Mouse (Mus musculus): ENCODE measurements at regions not wholly inside any gene's neighbourhood (a gene's known extent, or its start where the extent isn't known, plus 50 kb on each side); places are given as distances from the start of the nearest gene placed in this dataset.

DNA sequence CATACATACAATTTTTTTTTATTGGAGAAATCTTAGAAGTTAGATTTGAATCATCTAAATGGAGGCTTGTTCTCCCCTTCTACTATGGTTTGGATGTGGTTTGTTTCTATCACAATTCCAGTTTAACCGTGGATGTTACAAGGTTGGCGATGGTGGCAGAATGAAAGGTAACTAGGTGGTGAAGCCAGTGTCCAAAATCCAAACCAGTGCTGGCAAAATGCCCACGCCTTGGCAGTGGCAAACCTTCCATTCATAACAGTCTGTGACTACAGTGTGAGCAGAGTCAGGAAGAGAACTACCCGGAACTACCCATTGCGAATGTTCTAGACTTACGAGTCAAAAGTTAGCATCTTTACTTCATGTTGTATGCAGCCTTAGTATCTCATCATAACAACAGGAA, 163.6 kb upstream of the Ccdc122 start:
- in situ Hi-C loops (cut with MboI; ENCODE audit: unreplicated experiment in 2 of 2): loop anchor here (5.0 to 10.0 kb wide), 2 partner anchors 198 to 366 kb away; no protein-coding TSS in a partner anchor

DNA sequence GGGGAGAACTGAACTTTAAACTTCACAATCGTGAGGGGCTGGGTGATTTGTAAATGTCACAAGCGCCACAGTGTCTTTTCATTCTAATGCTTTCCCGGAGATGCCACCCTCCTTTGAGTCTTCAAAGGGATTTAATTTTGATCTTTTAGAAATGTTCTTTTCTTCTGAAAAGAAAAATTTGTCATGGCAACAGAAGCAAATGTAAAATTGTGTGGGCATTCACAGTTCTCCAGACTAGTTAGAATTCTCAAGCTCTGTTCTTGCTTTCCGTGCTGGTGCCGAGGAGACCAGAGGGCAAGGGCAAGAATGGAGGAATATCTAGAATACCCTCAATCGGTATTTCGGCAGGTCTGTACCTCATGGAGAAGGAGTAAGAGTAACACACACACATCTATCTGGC, 164.1 kb upstream of the Ccdc122 start:
- in situ Hi-C loops (cut with MboI; ENCODE audit: unreplicated experiment in 2 of 2): loop anchor here (5.0 to 10.0 kb wide), 2 partner anchors 198 to 365 kb away; no protein-coding TSS in a partner anchor

DNA sequence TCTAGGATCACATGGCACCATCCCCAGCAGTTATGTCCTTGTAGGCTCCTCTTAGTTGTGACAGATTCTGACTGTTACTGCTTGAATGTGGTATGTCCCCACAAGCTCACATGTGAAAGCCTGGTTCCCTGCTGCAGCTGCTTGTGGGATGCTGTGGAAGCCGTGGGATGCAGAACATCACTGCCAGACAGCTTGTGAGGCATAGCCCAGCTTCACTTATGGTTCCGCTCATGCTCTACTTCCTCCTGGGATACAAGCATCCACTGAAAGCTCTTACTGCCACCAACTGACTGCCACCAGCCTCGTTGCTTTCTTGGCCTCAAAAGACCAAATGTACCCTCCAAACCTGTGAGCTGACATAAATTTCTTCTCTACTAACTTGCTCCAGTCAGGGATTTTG, 167.7 kb upstream of the Ccdc122 start:
- in situ Hi-C loops (cut with MboI; ENCODE audit: unreplicated experiment in 2 of 2): no loop called here

DNA sequence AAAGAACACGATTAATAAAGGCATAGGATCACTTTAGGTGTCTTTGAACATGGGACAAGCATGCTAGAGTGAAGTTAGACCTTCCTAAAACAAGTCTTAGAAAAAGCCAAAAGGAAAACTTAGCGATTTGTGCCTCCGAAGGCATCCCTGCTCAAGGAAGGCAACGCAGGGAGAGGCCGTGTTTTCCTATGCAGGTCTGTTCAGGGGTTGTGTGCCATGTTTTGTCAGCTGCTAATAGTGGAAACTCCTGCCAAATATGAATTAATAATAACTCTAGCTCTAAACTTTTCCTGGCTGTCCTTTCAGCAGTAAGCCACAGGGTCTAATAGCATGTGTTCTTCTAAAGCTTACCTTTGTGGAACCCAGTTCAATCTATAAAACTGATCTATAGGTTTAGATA, 168.4 kb upstream of the Ccdc122 start:
- in situ Hi-C loops (cut with MboI; ENCODE audit: unreplicated experiment in 2 of 2): no loop called here

DNA sequence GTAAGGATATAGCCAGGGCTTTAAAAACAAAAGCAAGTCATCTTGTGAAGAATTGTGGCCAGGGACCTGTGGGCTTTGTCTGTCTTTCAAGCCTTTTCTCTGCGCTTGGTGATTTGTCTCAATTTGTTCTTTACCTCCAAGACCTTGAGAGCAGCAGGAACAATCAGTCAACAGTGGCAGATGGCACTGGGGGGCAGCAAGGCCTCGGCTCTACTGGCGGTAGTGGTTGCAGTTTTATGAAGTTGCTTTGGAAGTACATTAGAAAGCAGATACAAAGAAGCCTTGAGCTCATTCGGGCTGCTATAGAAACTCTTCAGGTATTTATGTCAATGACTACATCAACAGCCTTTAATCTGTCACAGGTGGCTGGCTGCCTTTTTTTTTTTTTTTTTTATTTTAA, 171.9 kb upstream of the Ccdc122 start:
- in situ Hi-C loops (cut with MboI; ENCODE audit: unreplicated experiment in 2 of 2): no loop called here

DNA sequence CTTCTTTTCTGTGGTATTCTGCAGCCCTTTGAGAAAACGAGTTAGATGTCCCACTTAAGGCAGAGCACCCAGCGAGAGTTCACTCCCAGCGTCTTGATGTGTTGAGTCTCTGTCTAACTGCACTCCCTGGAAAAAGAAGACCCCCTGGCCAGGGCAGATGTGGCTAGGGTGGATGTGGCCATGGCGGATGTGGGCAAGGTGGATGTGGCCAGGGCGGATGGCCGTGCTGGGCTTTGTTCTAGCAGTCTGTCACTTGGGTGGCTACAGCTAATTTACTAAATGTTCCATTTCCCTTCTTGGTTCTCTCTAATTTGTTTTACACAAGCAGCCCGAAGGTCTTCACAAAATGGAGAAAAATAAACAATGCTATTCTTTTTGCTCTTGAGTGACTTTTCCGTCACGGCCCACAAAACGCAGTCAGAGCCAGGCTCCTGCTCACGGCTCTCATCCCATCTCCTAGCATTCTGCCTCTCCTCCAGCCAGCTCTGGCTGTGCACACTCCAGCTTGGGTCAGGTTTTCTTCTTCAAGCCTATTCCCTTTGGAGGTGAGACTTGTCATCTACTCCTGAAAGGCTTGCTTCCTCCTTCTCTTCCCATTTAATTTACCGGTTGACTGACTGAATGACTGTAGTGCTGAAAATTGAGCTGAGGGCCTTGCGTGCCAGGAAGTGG, 173.4 kb upstream of the Ccdc122 start:
- in situ Hi-C loops (cut with MboI; ENCODE audit: unreplicated experiment in 2 of 2): no loop called here

DNA sequence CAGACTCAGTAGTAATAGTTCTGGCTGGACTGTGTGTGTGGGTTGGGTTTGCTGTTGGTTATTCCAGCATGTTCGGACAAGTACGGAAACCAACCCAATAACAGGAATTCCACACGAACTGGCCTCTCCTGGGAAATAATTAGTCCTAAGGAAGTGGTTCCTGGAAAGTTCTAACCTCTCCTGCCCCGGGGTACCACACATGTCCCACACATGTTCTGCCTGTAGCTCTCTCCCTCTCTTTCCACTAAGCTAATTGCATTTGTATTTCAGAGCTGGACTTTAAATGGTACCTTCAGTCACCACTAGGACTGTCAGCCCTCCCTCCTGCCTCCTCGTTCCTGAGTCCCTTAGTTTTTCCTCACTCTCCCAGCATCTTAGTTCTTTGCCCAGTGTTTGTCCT, 178.2 kb upstream of the Ccdc122 start:
- in situ Hi-C loops (cut with MboI; ENCODE audit: unreplicated experiment in 2 of 2): no loop called here

DNA sequence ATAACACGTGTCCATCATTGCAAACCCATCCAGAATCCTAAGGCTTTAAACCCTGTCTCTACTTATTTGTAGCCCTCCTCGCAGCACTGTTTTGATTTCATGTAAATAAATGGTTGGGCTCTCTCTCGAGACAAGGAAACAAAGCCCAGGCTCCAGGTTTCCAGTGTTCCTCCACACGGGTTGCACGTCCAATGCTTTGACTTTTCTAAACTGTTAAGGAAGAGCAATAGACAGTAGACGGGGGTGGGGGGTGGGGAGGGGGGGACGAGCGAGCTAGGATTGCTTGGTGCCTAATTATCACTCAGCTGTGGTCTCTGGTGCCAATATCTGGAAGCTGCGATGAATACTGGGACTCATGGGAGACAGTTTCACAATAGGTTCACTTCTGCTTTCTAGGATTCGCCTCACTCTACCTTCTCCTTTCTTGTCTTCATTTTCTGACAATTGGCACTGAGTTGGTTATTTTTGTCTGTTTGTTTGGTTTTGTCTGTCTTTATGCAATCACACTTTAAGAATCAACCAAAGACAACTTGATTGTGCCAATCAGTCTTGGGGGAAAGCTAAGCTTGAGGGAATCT, 179.3 kb upstream of the Ccdc122 start:
- in situ Hi-C loops (cut with MboI; ENCODE audit: unreplicated experiment in 2 of 2): no loop called here

DNA sequence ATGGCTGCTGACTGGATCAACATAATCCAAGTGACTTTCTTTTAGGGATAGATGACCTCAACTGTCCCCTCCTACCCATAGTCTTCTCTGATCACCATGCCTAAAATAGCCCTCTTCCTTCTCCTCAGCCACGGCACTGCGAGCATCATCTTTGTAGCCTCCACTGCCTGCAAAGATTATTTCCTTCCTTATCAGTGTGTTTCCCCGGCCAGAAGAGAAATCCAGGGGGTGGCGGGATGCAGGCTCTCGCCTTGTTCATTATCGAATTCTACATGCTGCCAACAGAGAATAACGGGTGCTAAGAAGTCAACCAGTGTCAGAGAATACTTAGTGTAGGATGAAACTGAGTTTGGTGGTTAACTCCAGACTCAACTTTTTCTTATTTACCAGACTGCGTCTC, 180.0 kb upstream of the Ccdc122 start:
- in situ Hi-C loops (cut with MboI; ENCODE audit: unreplicated experiment in 2 of 2): no loop called here

DNA sequence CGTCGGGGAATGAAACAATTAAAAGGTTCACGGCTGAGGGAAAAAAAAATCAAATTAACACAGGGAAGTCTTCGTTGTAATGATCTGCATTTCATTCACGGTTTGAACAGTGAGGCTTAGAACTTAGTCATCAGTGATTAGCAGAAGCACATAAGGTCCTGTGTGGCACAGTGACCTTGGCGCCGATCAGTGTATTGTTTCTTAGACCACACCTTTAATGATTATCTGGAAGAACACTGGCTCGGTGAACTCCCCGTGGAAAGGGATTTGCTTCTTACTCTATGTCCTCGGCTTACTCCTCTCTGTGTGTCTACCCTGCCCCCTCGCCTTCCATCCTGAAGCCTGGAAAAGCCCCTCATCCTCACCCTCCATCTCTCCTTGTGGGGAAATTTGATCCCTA, 181.6 kb upstream of the Ccdc122 start:
- in situ Hi-C loops (cut with MboI; ENCODE audit: unreplicated experiment in 2 of 2): no loop called here

DNA sequence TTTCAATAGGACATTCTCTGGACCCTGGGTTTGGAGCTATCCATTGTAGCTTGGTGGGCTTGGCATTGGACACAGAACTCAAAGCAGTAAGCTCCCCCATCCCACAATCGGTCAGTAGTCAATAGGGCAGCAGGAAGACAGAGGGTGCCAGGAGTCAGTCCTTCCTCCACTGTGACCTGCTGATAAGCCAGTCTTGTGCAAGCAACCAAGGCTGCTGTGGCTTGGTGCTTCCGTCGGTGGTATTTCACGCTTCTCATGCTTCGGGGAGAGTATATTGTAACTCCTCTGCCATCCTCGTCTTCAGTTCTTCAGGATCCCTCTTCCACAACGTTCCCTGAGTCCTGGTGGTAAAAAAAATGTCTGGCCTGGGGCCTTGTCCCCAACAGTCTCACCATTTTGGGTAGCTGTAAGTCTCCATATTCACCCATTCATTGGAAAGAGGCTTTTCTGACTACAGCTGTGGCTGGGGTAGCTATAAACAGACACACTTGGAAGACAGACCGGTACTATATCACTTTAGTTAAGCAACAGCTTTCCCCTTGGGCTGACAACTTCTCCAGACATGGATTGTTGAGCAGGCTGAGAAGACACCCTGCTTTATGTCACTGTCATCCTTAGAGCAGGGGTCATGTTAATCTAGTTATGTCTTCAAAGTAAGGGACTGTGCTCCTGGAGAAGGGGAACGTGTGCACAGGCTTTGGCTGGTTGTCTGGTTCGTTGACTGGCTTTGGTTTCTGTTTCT, 184.9 kb upstream of the Ccdc122 start:
- in situ Hi-C loops (cut with MboI; ENCODE audit: unreplicated experiment in 2 of 2): no loop called here

DNA sequence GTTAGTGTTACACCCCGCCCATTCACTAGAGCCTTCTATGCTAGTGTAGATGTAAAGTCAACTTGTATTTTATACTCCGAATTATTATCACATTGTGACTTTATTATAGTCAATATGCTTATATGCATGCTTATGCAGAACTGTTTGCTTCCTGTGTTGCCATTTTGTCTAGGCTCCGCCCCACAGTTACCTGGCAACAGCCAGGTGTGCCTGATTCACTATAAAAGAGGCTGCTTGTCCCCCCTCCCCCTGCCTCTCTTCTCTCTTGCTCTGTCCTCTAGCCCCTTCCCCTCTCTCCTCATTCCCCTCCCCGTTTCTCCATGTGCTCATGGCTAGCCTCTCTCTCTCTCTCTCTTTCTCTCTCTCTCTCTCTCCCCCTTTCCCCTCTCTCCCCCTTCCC, 185.9 kb upstream of the Ccdc122 start:
- in situ Hi-C loops (cut with MboI; ENCODE audit: unreplicated experiment in 2 of 2): no loop called here

DNA sequence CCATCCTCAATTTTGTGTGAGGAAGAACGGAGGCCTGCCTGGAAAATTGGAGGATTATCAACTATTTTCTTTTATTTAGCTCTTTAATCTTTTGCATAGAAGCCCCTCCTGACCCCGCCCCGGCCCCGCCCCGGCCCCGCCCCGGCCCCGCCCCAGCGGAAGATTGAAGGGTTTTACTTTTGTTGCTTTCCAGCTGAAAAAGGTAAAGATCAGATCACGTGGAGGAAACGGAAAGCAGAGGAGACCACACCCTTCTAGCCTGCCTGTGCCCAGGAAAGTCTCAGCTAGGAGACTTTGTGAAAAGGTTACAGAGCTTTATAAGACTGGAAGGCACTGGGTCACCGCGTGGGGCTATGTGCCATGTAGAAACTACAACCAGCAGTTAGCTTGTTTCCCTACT, 186.5 kb upstream of the Ccdc122 start:
- in situ Hi-C loops (cut with MboI; ENCODE audit: unreplicated experiment in 2 of 2): no loop called here

DNA sequence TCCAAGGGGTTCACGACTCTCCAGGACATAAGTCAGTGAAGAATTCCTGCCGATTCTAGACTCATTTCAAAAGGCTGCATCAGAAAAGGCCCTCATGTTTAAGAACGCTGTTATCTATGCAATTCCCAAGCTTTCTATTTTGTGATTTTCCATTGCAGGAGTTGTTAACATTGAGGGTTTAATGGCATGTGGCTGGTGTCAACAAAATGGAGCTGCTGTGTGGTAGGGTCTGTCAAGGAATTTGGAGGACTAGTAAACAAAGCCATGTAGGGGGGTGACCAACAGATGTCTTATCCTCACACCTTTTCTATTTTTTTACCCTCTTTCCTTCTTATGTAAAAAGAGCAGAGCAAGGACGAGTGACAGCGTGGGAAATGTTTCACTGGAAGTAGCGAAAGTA, 186.9 kb upstream of the Ccdc122 start:
- in situ Hi-C loops (cut with MboI; ENCODE audit: unreplicated experiment in 2 of 2): no loop called here

DNA sequence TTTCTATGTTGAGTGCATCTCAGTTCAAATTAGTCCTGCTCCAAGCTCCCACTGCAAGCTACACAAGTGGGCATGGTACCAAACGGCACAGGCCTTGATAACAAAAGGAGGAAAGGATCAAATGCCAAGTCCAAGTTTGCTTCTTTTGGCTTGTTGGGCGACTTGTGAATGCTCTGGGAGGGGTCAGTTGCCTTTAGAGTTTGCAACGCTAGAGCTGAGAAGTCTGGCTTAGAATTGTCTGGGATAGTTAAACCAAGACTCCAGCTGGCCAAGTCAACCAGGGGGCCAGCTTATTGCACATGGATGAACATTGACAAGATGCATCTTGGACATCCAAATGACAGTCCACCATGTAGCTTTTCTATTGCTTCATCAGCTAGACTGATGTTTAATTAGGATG, 187.5 kb upstream of the Ccdc122 start:
- in situ Hi-C loops (cut with MboI; ENCODE audit: unreplicated experiment in 2 of 2): no loop called here

DNA sequence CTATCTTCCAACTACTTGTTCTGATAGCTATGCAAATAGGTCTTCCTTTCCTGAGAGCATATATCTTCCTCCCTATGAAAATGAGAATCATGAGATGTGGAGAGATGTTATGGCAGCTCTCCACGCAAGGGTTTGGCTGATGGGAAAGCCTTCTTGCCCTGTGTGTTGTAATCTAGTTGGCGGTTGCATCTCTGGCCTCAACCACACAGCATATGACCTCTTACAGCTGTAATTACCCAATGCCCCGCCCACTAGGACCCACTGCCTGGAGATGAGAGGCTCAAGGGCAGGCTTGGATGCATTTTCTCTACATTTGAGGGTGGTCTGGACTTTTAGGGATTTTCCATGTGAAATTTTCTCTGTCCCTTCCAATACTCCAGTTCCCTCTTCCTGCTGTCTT, 190.9 kb upstream of the Ccdc122 start:
- in situ Hi-C loops (cut with MboI; ENCODE audit: unreplicated experiment in 2 of 2): no loop called here

DNA sequence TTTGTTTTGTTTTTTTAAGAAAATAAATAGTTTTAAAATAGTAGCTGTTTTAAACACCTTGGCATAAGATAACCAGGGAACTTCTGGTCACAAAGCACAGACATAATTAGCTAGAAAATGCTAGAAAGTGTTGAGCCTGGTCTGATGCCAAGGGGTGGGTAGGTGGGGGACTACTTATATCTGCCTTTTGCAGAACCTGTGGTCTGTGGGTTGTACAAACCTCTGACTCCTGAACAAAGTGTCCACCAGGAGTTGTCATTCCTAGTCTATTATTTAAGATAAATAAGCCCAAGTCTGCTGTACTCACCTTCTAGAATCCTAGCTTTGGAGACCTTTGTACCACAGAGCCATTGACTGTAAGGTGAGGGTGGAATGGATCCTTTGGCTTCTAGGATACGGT, 191.9 kb upstream of the Ccdc122 start:
- in situ Hi-C loops (cut with MboI; ENCODE audit: unreplicated experiment in 2 of 2): no loop called here

DNA sequence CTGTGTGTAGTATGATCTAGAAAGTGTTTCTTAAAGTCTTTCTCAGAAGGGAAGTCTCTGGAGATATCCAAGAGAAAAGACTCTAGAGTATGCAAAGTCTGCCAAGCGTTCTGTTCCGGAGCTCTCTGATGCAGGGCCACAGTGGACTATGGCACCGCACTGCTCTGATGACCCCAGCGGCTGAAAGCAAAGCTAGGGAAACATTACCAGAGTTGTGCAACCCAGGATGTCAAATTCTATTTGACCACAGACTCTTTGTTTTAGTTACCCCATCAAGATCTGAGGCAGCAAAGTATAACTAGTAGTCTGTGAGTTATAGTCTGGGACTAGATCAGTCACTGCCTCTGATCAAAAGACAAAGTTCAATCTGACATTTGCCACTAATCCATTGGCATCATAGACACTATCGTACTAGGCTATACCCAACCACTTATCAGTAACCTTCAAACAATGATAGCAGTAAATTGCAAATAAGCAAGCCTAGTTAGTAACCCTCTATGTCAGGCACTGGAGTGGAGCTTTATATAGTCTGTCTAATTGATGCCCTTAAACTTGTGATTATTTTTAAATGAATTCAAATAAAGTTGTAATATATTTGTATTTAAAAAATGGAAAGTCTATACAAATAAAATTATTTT, 198.9 kb upstream of the Ccdc122 start:
- in situ Hi-C loops (cut with MboI; ENCODE audit: unreplicated experiment in 2 of 2): no loop called here

DNA sequence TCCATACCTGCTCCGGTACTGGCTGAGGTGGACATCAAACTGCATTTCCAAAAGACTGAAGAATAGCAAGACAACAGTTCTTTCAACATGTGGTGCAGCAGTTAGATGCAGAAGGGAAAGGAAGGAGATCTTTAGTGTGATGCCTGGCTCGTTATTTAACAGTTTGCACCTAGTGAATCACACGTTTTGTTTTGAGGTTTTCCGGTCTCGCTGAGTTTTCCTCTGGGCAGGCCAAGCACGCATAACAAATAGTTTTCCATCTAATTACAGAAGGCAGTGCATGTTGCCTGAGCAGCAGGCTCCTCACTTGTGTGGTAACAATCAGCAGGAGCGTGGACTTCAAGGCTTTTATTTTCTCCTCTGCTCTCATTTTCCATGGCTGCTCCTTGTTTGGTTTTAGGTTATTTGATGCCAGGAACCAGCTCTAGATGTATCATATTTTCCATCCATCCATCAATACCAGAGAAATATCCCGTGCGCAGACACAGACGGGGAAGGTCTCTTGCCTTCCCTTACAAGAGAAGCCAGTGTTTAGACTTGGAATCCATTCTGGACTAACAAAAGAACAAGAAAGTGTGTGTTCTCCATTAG, 199.6 kb upstream of the Ccdc122 start:
- in situ Hi-C loops (cut with MboI; ENCODE audit: unreplicated experiment in 2 of 2): no loop called here

DNA sequence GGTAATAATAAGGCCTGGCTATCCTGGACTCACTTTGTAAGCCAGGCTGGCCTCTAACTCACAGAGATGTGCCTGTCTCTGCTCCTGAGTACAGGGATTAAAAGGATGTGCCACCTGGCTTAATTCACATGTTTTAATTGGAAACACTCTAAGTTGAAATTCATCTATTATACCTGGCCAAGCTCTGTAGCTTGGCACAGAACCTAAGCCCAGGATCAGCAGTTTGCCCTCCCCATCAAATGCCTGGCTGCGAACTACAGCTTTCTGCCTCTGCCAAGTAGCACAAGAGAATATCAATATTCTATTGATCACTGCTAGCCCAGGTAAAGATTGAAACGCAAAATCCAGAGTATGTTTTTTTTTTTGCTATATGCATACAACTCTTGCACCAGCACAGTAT, 200.3 kb upstream of the Ccdc122 start:
- in situ Hi-C loops (cut with MboI; ENCODE audit: unreplicated experiment in 2 of 2): no loop called here

DNA sequence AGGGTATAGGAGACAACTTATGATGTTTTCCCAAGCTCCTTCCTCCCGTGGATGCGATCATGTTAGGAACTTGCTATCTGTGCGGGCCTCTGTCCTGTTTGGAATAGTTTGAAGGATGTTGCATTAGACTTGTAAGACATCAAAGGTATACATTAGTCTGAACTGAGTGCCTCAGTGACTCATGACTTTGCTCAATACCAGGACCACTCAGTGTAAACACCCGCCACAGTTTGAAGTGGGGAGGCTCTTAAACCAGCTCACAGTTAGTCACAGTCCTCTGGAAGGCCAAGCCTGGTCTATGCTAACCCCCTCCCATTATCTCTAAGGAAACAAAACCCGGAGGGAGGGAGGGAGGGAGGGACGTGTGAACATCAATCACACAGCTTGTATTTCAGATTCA, 202.5 kb upstream of the Ccdc122 start:
- in situ Hi-C loops (cut with MboI; ENCODE audit: unreplicated experiment in 2 of 2): no loop called here

Measured in v-Abl transformed pro-B cells (cell line).